Mouse (Mus musculus) thymus, adult 2 months (tissue): ENCODE results near the gene 9230112D13Rik.

Experiments used
- CTCF ChIP-seq: fragments of 200-500 bp; IDR thresholded peaks from 2 replicates; pipeline ENCODE4 v1.5.1; 2012; ENCODE audit warnings: mild to moderate bottlenecking, control low read depth, low read length, moderate library complexity, borderline replicate concordance; ENCODE audit not compliant: control insufficient read depth, poor library complexity, insufficient read depth; ENCODE audit errors: extremely low read depth
- POLR2A ChIP-seq: fragments of 200-500 bp; IDR thresholded peaks from 2 replicates; pipeline ENCODE4 v1.6.1; 2012; ENCODE audit warnings: mild to moderate bottlenecking, low read length, control low read depth, moderate library complexity; ENCODE audit not compliant: control insufficient read depth, poor library complexity, insufficient read depth; ENCODE audit errors: extremely low read depth

DNA sequence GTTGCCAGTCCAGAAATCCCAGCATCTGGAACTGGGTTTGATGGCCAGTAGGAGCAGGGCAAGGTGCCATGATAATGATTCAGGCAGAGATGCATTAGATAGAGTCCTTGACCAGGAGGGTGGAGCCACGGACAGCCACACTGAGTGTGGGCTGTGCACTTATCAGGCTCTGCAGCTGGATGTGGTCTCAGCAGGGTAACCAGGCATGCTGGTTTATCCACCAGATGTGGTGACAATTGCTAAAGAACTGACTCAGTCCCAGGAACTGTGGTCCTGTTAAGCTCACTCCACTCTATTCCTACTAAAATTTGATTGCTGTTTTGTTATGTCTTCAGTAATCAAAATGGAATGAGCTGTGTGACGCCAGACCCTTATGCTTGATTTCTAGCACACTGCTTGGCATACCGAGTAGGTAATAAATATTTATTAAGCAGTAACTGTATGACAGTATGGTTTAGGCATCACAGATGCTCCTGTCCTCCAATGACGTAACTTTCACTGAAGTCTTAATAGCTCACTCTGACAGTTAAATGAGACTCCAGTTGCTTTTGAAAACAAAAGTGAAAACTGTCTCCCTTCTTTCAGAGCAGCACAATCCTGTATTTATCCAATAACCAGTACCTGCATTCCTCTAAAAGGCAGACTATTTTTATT, 14.3 kb downstream of the 9230112D13Rik start:
- no peak for TF ChIP-seq CTCF
- no peak for TF ChIP-seq POLR2A
